Mouse (Mus musculus) thymus, adult 2 months (tissue): Measurements from ENCODE around the gene Washc1.

Source experiments
- CTCF ChIP-seq: fragments of 200-500 bp; IDR thresholded peaks from 2 replicates; pipeline ENCODE4 v1.5.1; 2012; ENCODE audit warnings: mild to moderate bottlenecking, control low read depth, low read length, moderate library complexity, borderline replicate concordance; ENCODE audit not compliant: control insufficient read depth, poor library complexity, insufficient read depth; ENCODE audit errors: extremely low read depth
- POLR2A ChIP-seq: fragments of 200-500 bp; IDR thresholded peaks from 2 replicates; pipeline ENCODE4 v1.6.1; 2012; ENCODE audit warnings: mild to moderate bottlenecking, low read length, control low read depth, moderate library complexity; ENCODE audit not compliant: control insufficient read depth, poor library complexity, insufficient read depth; ENCODE audit errors: extremely low read depth

DNA sequence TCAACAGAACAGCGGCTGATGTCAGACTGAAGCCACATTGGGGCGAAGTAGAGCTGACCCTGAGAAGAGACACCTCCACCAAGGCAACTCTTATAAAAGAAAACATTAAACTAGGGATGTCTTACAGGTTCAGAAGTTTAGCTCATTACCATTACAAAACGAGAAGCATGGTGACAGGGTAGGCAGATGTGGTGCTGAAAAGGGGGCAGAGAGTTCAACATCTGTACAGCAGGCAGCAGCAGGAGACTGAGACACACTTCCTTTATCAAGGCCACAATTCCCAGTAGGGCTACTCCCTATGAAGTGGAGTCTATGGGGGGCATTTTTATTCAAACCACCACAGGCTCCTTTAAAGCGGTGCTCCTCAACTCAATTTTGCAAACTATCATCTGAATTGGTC, 3.1 kb upstream of the Washc1 start:
- TF ChIP-seq POLR2A (no peak), CTCF (no peak)
